Mouse (Mus musculus) midbrain, embryonic 16.5 days (tissue): ENCODE results near the gene Dchs2. TPM values are rescaled to one million over a fixed set of nuclear protein-coding genes. Genes with fewer than 3 reads are reported as not detected.
A peak's percentile ranks its signal among the peaks of the same experiment; 100 is the strongest.

Experiments
- ATAC-seq: fragments of 200-750 bp; cut with Nextera tagmentation; 2 replicates; pipeline ENCODE4 v1.8.0; 2017; ENCODE audit warnings: moderate TSS enrichment
- H3K27ac ChIP-seq: fragments of 300-500 bp; sonication (generic); 2 replicates; pipeline ENCODE4 v1.5.1; 2014; ENCODE audit warnings: mild to moderate bottlenecking, low read length, mixed read lengths
- H3K27me3 ChIP-seq: fragments of 300-500 bp; sonication (generic); 2 replicates; pipeline ENCODE4 v1.6.1; 2014; ENCODE audit warnings: low read depth, low read length, mixed read lengths; ENCODE audit not compliant: control insufficient read depth, insufficient read depth
- H3K36me3 ChIP-seq: fragments of 300-500 bp; sonication (generic); 2 replicates; pipeline ENCODE4 v1.6.1; 2014; ENCODE audit warnings: mild to moderate bottlenecking, low read length, moderate library complexity, mixed read lengths; ENCODE audit not compliant: control insufficient read depth, insufficient read depth
- H3K4me1 ChIP-seq: fragments of 300-500 bp; sonication (generic); 2 replicates; pipeline ENCODE4 v1.6.1; 2014; ENCODE audit warnings: mild to moderate bottlenecking, low read length, mixed read lengths; ENCODE audit not compliant: control insufficient read depth, insufficient read depth
- H3K4me2 ChIP-seq: fragments of 300-500 bp; sonication (generic); 2 replicates; pipeline ENCODE4 v1.6.1; 2014; ENCODE audit warnings: mild to moderate bottlenecking, low read length, mixed read lengths
- H3K4me3 ChIP-seq: fragments of 300-500 bp; sonication (generic); 2 replicates; pipeline ENCODE4 v1.5.1; 2014; ENCODE audit warnings: low read depth, mild to moderate bottlenecking, low read length, moderate library complexity, mixed read lengths
- H3K9ac ChIP-seq: fragments of 300-500 bp; sonication (generic); 2 replicates; pipeline ENCODE4 v1.6.1; 2014; ENCODE audit warnings: low read depth, low read length, mixed read lengths
- H3K9me3 ChIP-seq: fragments of 300-500 bp; sonication (generic); replicated peaks from 2 replicates; pipeline ENCODE4 v1.6.1; 2014; ENCODE audit warnings: mild to moderate bottlenecking, low read length, mixed read lengths; ENCODE audit not compliant: control insufficient read depth, poor library complexity, severe bottlenecking
- WGBS: fragments of 180-500 bp; shearing (Covaris S2); extraction: QIAGEN DNeasy Blood & Tissue Kit; methylation state at CpG from one replicate; pipeline ENCODE4 v1.1.7; 2014; 5-methylcytosine and 5-hydroxymethylcytosine counted together
- polyA plus RNA-seq: library from polyadenylated mRNA; unstranded; fragments of >200 nt; fragmentation: Nextera tagmentation; extraction: Ambion mirVana; gene quantifications from 2 replicates; pipeline ENCODE4 v1.2.1, GENCODE M21; 2015

The Dchs2 gene
- polyA plus RNA-seq, 1 experiment from 2014 or later, result 0.69 TPM

DNA sequence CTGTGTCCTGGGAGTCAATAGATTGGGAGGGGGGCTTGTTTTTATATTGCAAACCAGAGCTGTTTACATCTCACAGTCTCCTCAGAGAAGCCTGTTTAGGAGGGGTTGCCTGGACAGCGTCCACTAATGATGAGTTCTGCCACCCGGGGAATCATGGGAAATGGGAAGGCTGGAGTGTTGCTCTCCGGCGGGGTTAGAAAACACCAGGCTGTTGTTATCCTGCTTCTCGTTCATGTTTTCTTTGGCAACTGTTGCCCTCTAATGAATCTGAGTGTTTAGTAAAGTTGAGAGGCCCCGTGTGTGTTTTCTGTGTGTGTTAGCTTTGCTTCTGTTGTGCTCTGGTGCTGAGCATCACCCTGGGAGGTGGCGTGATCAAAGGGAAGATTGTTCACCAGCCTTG, 8.7 kb downstream of the Dchs2 start:
- no peak overlapping the region for H3K4me2 ChIP-seq

DNA sequence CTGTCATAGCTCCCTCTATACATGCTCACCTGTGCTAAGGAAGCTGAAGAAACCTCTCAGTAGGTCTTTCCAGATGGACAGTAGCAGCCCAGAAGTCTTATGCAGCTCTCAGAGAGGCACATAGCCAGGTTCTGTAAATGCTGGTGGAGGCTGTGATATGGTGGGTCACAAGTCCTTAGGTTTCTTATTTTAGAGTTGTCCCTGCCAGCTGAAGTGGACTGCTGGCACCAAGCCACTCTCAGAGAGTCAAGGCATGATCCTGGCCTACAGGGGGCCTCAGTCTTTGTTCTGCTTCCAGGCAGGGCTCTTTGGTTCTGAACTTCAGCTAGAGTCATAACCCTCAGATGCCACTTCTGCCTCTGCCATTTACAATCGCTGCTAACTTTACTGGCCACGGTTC, 11.1 kb downstream of the Dchs2 start:
- no peaks in the 10 kb centered on the region for H3K27me3 ChIP-seq
- no peaks in the 10 kb centered on the region for H3K36me3 ChIP-seq
- no peak for ATAC-seq
- no peak overlapping the region for H3K27ac ChIP-seq
- H3K4me1 ChIP-seq, result peaks cover 5% of the 10 kb centered on the region
- no peaks in the 10 kb centered on the region for H3K9me3 ChIP-seq
- no peak overlapping the region for H3K4me3 ChIP-seq
- no peak overlapping the region for H3K9ac ChIP-seq
- no peak overlapping the region for H3K4me2 ChIP-seq
- 95% methylated on average over 2 of the region's 2 CpGs for WGBS

More for the DNA sequence above, 8.7 kb downstream of the Dchs2 start:
- no peak overlapping the region for H3K4me3 ChIP-seq
- no peaks in the 10 kb centered on the region for H3K27me3 ChIP-seq
- H3K9me3 ChIP-seq, result no peaks in the 10 kb centered on the region
- no peak overlapping the region for H3K9ac ChIP-seq
- ATAC-seq, result 0 out of 2 replicates have a peak, but pooled peaks have one; percentile 42
- H3K36me3 ChIP-seq, result no peaks in the 10 kb centered on the region
- WGBS, result 53% methylated on average over 7 of the region's 7 CpGs
- H3K4me1 ChIP-seq, result peaks cover 5% of the 10 kb centered on the region
- no peak overlapping the region for H3K27ac ChIP-seq

DNA sequence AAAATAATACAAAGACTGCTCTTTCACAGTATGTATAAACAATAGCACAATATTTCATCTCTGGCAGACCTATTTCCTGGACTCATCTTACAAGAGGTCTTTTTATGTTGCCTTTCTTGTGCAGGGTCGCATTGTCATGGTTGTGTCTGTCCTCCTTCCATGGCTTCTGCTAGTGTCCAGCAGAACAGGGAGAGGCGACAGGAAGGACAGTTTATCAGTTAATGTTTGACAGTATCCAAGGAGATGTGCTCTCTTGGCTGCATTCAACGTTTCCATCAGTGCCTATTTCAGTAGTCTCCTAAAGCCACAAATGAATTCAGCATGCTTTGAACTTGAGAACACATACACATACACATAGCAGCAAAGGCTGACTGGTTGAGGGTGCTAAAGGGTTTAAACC, 17.9 kb downstream of the Dchs2 start:
- H3K9me3 ChIP-seq, result no peaks in the 10 kb centered on the region
- no peak overlapping the region for H3K27ac ChIP-seq
- H3K27me3 ChIP-seq, result no peaks in the 10 kb centered on the region
- no peak overlapping the region for H3K4me3 ChIP-seq
- no peaks in the 10 kb centered on the region for H3K36me3 ChIP-seq
- ATAC-seq, result no peak
- WGBS, result 76% methylated on average over 3 of the region's 3 CpGs
- H3K9ac ChIP-seq, result no peak overlapping the region
- H3K4me1 ChIP-seq, result peaks cover 13% of the 10 kb centered on the region
- H3K4me2 ChIP-seq, result no peak overlapping the region

DNA sequence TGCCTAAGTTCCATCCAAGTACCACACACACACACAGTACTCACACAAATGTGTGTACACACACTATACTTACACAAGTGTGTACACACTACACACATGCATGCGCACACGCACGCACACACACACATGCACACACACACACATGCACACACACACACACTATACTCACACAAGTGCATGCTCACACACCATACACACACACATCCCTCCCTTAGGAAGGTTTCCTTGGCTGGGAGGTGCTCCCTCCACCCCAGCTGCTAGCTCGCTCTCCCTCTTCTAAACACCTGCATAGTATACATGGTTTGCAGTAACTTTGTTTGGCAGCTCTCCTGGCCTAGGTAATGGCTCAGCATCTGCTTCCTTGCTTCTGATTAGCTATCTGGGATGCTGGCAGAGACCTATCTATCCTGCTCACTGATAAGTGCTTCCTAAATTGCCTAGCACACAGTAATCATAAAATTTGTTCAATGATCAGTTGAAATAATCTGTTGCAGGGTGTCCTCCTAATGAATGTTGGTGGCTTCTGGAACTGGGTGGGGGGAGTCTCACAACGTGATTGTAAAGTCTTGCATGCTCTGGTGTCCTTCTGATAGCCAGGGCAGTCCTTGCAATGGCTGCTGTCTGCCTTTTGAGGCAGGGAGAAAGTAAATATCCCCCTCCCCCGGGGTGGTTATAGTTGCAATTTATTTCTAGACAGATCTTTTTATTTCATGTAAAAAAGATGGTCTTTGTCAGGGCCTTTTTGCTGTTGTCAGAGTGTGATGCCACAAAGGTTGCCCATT, 19.7 kb downstream of the Dchs2 start:
- Histone ChIP-seq H3K9ac (no peak overlapping the region), H3K4me1 (peaks cover 13% of the 10 kb centered on the region), H3K36me3 (no peaks in the 10 kb centered on the region), H3K9me3 (no peaks in the 10 kb centered on the region), H3K4me3 (no peak overlapping the region), H3K27ac (peak overlapping the region; percentile 53; the same call in 1 of the 2 replicates), H3K4me2 (no peak overlapping the region), H3K27me3 (no peaks in the 10 kb centered on the region)
- 76% methylated on average over 6 of the region's 6 CpGs for WGBS
- peak; percentile 57 for ATAC-seq

DNA sequence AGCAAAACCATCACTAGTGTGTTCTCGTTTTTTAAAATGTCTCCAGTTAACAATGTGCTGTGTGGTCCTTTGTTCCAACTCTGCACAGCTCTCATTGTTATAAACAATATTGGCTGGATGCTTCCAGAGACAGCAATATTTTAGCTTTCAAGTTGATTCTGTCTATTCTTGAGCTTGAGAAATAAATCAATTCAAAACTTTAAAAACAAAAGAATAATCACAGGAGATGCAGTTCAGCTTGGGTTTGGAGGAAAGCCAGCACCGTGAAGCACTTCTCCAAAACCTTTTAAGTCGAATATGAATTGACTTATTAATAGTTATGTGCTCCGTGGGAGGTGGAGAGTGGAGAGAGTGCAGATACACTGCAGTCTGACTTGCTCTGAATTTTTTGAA, 20.3 kb downstream of the Dchs2 start:
- Histone ChIP-seq H3K27me3 (no peaks in the 10 kb centered on the region), H3K9ac (no peak overlapping the region), H3K4me1 (peaks cover 13% of the 10 kb centered on the region), H3K4me2 (no peak overlapping the region), H3K9me3 (no peaks in the 10 kb centered on the region), H3K36me3 (no peaks in the 10 kb centered on the region), H3K27ac (peak overlapping the region; percentile 53; the same call in 1 of the 2 replicates), H3K4me3 (no peak overlapping the region)
- peak; percentile 78 for ATAC-seq
- 17% methylated on average over 4 of the region's 4 CpGs for WGBS

DNA sequence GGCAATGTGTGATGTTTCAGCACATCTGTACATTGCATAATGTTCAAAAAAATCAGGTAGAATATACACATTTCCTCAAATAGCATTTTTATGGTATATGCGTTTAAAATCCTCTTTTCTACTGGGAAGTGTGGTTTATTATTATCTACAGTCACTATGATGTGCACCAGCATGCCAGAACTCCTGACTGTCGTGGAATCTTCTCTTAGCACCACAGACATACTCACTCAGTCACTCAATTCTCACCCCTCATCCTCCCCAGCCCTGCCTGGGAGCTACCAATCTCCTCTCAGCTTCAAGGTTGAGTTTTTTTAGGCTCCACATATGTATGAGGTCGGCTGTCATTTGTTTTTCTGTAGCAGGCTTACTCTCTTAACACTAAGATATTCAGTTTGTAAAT, 20.8 kb downstream of the Dchs2 start:
- Histone ChIP-seq H3K9me3 (no peaks in the 10 kb centered on the region), H3K36me3 (no peaks in the 10 kb centered on the region), H3K4me1 (peaks cover 13% of the 10 kb centered on the region), H3K27me3 (no peaks in the 10 kb centered on the region), H3K27ac (no peak overlapping the region), H3K4me3 (no peak overlapping the region), H3K9ac (no peak overlapping the region), H3K4me2 (no peak overlapping the region)
- peak; percentile 41; the same call in 1 of the 2 replicates for ATAC-seq
- 61% methylated on average over 3 of the region's 3 CpGs for WGBS

DNA sequence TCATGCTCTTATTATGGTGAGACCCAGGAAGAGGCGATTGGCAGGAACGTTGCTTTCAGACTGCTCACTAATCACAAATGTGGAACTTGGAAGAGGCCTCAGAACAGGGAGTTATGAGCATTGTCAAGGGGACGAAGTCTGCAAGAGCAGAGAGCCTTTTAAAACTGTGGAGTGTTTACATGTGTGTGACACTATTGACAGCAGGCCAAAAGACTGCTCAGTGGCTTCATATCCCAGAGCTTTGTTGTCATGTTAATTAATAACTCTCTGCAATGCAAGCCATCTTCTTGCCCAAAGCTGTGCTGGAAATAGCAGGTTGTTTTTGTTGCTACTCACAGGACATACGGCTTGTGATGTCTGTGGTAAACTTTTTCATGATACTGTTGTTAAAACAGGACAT, 27.9 kb downstream of the Dchs2 start:
- WGBS, result 41% methylated on average over 4 of the region's 4 CpGs
- ATAC-seq, result no peak

DNA sequence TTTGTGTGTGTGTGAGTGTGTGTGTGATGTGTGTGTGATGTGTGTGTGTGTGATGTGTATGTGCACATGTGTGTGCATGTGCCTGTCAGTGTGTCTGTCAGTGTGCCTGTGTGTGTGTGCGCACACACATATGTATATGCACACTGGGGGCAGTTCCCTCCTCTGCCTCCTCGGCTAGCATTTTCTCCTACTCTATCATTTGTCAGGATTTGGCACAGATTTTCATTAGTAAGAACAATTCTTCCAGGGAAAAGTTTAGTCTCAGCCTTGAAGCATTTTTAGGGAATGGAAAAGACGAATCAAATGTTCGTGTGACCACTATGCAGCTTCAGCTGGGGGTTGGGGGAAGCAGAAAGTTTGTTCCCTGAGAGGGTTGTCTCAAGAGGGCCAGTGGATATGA, 28.4 kb downstream of the Dchs2 start:
- no peak overlapping the region for H3K4me2 ChIP-seq
- H3K36me3 ChIP-seq, result no peaks in the 10 kb centered on the region
- no peak overlapping the region for H3K9ac ChIP-seq
- H3K27ac ChIP-seq, result no peak overlapping the region
- no peaks in the 10 kb centered on the region for H3K27me3 ChIP-seq
- WGBS, result 81% methylated on average over 4 of the region's 4 CpGs
- no peak overlapping the region for H3K4me3 ChIP-seq
- ATAC-seq, result no peak
- H3K4me1 ChIP-seq, result peaks cover 1% of the 10 kb centered on the region; the same call in 1 of the 2 replicates
- no peaks in the 10 kb centered on the region for H3K9me3 ChIP-seq

More for the DNA sequence above, 27.9 kb downstream of the Dchs2 start:
- Histone ChIP-seq H3K9ac (no peak overlapping the region), H3K4me3 (no peak overlapping the region), H3K4me1 (no peaks in the 10 kb centered on the region), H3K4me2 (no peak overlapping the region), H3K36me3 (no peaks in the 10 kb centered on the region), H3K27me3 (no peaks in the 10 kb centered on the region), H3K9me3 (no peaks in the 10 kb centered on the region), H3K27ac (no peak overlapping the region)

DNA sequence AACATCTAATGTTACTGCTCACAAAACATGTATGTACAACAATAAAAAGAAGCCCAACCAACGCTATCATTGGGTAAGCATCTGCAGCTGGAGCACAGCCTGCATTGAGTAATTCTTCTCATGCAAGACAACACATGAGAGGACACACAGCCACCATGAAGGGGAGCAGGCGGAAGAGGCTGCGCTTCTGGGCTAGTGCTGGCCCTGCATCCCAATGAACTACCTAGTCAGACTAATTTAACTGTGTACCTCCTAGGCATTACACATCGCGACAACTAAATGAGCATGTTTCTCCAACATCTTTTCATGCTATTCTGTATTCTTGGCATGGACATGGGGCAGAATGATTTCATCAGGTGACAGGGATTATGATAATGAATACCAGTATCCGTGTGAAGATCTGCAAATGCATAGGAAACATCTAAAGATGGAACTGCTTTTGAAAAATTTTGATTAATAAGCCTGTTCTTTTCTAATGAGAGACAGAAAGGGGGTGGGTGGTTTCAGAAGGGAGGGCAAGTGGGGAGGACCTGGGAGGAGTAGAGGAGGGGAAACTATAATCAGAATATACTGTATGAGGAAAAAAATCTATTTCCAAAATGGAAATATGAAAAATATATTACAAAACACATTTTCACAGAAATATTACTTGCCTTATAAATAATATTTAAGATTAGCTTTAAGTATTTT, 33.9 kb downstream of the Dchs2 start:
- H3K36me3 ChIP-seq, result no peaks in the 10 kb centered on the region
- WGBS, result 36% methylated on average over 6 of the region's 6 CpGs
- H3K27ac ChIP-seq, result no peak overlapping the region
- no peak overlapping the region for H3K4me3 ChIP-seq
- no peak overlapping the region for H3K9ac ChIP-seq
- no peak overlapping the region for H3K4me2 ChIP-seq
- peaks cover 6% of the 10 kb centered on the region; the same call in 1 of the 2 replicates for H3K4me1 ChIP-seq
- H3K27me3 ChIP-seq, result no peaks in the 10 kb centered on the region
- no peaks in the 10 kb centered on the region for H3K9me3 ChIP-seq
- peak; percentile 70 for ATAC-seq
